Mouse (Mus musculus) small intestine, adult 2 months (tissue): ENCODE results near the gene Ccsap. TPM values are rescaled to one million over a fixed set of nuclear protein-coding genes. Genes with fewer than 3 reads are reported as not detected.

Experiments
- H3K27ac ChIP-seq: fragments of 200-500 bp; 2 replicates; pipeline ENCODE4 v1.5.1; 2012; ENCODE audit warnings: low read depth, low read length, control low read depth, inconsistent platforms; ENCODE audit not compliant: insufficient read depth
- H3K27me3 ChIP-seq: fragments of 200-500 bp; 2 replicates; pipeline ENCODE4 v1.6.1; 2012; ENCODE audit warnings: mild to moderate bottlenecking, moderate library complexity, low read length, inconsistent platforms; ENCODE audit not compliant: control insufficient read depth, insufficient read depth
- H3K36me3 ChIP-seq: fragments of 200-500 bp; 2 replicates; pipeline ENCODE4 v1.6.1; 2012; ENCODE audit warnings: mild to moderate bottlenecking, low read length, control low read depth, inconsistent platforms; ENCODE audit not compliant: control insufficient read depth, insufficient read depth
- H3K4me1 ChIP-seq: fragments of 200-500 bp; 2 replicates; pipeline ENCODE4 v1.6.1; 2012; ENCODE audit warnings: low read length, inconsistent platforms, mixed read lengths; ENCODE audit not compliant: control insufficient read depth, insufficient read depth, insufficient read length
- H3K4me3 ChIP-seq: fragments of 200-500 bp; 2 replicates; pipeline ENCODE4 v1.5.1; 2012; ENCODE audit warnings: low read depth, mild to moderate bottlenecking, control low read depth, inconsistent platforms, low read length, moderate library complexity
- CTCF ChIP-seq: fragments of 200-500 bp; IDR thresholded peaks from 2 replicates; pipeline ENCODE4 v1.5.1; 2012; ENCODE audit warnings: low read depth, mild to moderate bottlenecking, control low read depth, inconsistent platforms, low read length, moderate library complexity, mixed read lengths; ENCODE audit not compliant: insufficient replicate concordance, insufficient read length; ENCODE audit errors: extremely low read depth
- POLR2A ChIP-seq: fragments of 200-500 bp; IDR thresholded peaks from 2 replicates; pipeline ENCODE4 v1.6.1; 2012; ENCODE audit warnings: low read depth, mild to moderate bottlenecking, control low read depth, inconsistent platforms, low read length, moderate library complexity
- WGBS: fragments of 180-500 bp; shearing (Covaris S2); methylation state at CpG from one replicate; pipeline ENCODE4 v1.1.7; 2018; 5-methylcytosine and 5-hydroxymethylcytosine counted together
- polyA plus RNA-seq: library from polyadenylated mRNA; depleted of rRNA; stranded (reverse); fragments of >200 nt; gene quantifications from 2 replicates; pipeline ENCODE4 v1.2.3, GENCODE M21; 2012

The Ccsap gene
- polyA plus RNA-seq, 1 experiment, result 1.3 TPM

DNA sequence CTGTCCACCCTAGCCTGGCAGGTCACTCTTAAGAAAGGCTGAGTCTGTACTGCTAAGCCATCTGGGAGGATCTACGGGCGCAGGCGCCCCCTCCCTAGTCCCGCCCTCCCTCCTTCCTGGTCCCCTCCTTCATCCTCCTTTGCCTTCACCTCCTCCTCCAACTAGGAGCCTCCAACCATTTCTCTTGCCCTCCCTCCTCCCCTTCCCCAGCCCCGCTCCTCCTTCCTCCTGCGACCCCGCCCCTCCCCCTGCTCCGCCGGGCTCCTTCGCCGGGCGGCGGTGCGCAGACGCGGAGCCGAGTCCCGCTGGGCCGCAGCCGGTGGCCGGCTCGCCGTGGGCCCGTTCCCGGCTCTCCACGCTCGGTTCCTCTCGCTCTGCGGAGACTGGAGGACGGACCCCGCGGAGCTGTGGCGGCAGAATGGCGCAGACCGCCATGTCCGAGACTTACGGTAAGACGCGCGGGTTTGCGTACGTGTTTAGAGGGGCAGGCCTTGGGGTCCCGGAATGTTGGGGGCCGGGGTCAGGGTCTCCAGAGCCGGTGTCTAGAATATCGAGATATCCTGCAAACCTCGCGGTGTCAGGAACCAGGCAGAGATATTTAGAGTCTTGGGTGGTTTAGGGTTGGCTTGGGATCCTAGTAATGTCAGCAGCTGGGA is 54.2 kb downstream of the Ccsap start, which contains the start of gene Rab4a:
Gene Rab4a, plus strand, starts transcription at position 268 of the 656 bp plus-strand sequence.
- H3K36me3 ChIP-seq, result peaks cover 5% of the 10 kb centered on the region; the same call in 1 of the 2 replicates
- H3K4me1 ChIP-seq, result peaks cover 17% of the 10 kb centered on the region
- WGBS, result under 1% methylated on average over 47 of the region's 48 CpGs
- H3K27ac ChIP-seq, result peak within 1 kb of the TSS; percentile 92
- H3K4me3 ChIP-seq, result peak within 1 kb of the TSS; percentile 87
- no peaks in the 10 kb centered on the region for H3K27me3 ChIP-seq
- TF ChIP-seq CTCF, result no peak

- peak overlapping the region; percentile 87 for H3K4me3 ChIP-seq
- no peak for TF ChIP-seq CTCF
- no peak; the same call in 1 of the 2 replicates for TF ChIP-seq POLR2A
- H3K4me1 ChIP-seq, result peaks cover 17% of the 10 kb centered on the region
- peak overlapping the region; percentile 92 for H3K27ac ChIP-seq
- H3K36me3 ChIP-seq, result peaks cover 5% of the 10 kb centered on the region; the same call in 1 of the 2 replicates
- H3K27me3 ChIP-seq, result no peaks in the 10 kb centered on the region
- WGBS, result 20% methylated on average over 15 of the region's 15 CpGs
Observed at GRCm38 (mm10) chr8:123805209-123805717, 54.7 kb downstream of the Ccsap start.

GRCm38 (mm10) chr8:123804586-123804985 is 55.4 kb downstream of the Ccsap start:
- peaks cover 19% of the 10 kb centered on the region for H3K4me1 ChIP-seq
- TF ChIP-seq POLR2A (no peak), CTCF (no peak)
- peaks cover 2% of the 10 kb centered on the region; the same call in 1 of the 2 replicates for H3K36me3 ChIP-seq
- H3K4me3 ChIP-seq, result no peak overlapping the region
- no peaks in the 10 kb centered on the region for H3K27me3 ChIP-seq
- no peak overlapping the region for H3K27ac ChIP-seq
- 41% methylated on average over 7 of the region's 7 CpGs for WGBS

GRCm38 (mm10) chr8:123803639-123804038 is 56.4 kb downstream of the Ccsap start:
- Histone ChIP-seq H3K27ac (no peak overlapping the region), H3K27me3 (no peaks in the 10 kb centered on the region), H3K36me3 (no peaks in the 10 kb centered on the region), H3K4me1 (peaks cover 19% of the 10 kb centered on the region), H3K4me3 (no peak overlapping the region)
- TF ChIP-seq CTCF, result no peak
- 76% methylated on average over 1 of the region's 1 CpGs for WGBS

DNA sequence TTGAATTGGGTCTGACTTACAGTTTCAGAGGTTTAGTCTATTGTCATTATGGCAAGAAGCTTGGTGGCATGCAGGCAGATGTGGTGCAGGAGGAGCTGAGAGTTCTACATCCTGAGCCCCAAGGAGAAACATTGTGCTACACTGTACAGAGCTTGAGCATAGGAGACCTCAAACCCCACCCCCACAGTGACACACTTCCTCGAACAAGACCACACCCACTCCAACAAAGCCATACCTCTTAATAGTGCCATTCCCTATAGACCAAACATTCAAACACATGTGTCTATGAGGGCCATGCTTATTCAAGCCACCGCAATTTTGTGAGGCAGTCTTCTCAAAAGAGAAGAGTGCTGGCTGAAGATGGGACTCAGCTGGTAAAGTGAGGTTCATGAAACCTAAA is 58.5 kb downstream of the Ccsap start:
- 79% methylated on average over 2 of the region's 2 CpGs for WGBS

GRCm38 (mm10) chr8:123800867-123801266 is 59.1 kb downstream of the Ccsap start:
- 94% methylated on average over 7 of the region's 7 CpGs for WGBS
- no peaks in the 10 kb centered on the region for H3K36me3 ChIP-seq
- no peak overlapping the region for H3K4me3 ChIP-seq
- peaks cover 25% of the 10 kb centered on the region for H3K4me1 ChIP-seq
- TF ChIP-seq POLR2A, result no peak
- TF ChIP-seq CTCF, result no peak
- no peaks in the 10 kb centered on the region for H3K27me3 ChIP-seq
- no peak overlapping the region for H3K27ac ChIP-seq

More for the DNA sequence above, 58.5 kb downstream of the Ccsap start:
- no peaks in the 10 kb centered on the region for H3K27me3 ChIP-seq
- H3K4me1 ChIP-seq, result peaks cover 20% of the 10 kb centered on the region
- TF ChIP-seq CTCF (no peak), POLR2A (no peak)
- no peak overlapping the region for H3K4me3 ChIP-seq
- H3K27ac ChIP-seq, result no peak overlapping the region
- H3K36me3 ChIP-seq, result no peaks in the 10 kb centered on the region

GRCm38 (mm10) chr8:123799885-123800284 is 60.1 kb downstream of the Ccsap start:
- Histone ChIP-seq H3K36me3 (no peaks in the 10 kb centered on the region), H3K4me3 (no peak overlapping the region), H3K27ac (peak overlapping the region; percentile 7; the same call in 1 of the 2 replicates), H3K27me3 (no peaks in the 10 kb centered on the region), H3K4me1 (peaks cover 23% of the 10 kb centered on the region)
- TF ChIP-seq POLR2A, result no peak
- TF ChIP-seq CTCF, result no peak
- WGBS, result 27% methylated on average over 3 of the region's 3 CpGs
